Mouse (Mus musculus) liver, adult 2 months (tissue): ENCODE measurements at regions not wholly inside any gene's neighbourhood (a gene's known extent, or its start where the extent isn't known, plus 50 kb on each side); places are given as distances from the start of the nearest gene placed in this dataset.

Source experiments
- DNase-seq: peaks from one replicate; pipeline ENCODE4 v3.0.0-alpha.2; 2011; ENCODE audit warnings: low read depth, low spot score; ENCODE audit errors: extremely low read depth
- H3K27ac ChIP-seq: fragments of 200-500 bp; replicated peaks from 2 replicates; pipeline ENCODE4 v1.5.1; 2012; ENCODE audit warnings: low read depth, mild to moderate bottlenecking, control low read depth, inconsistent platforms, low read length; ENCODE audit not compliant: insufficient read depth
- H3K27me3 ChIP-seq: fragments of 200-500 bp; 2 replicates; pipeline ENCODE4 v1.6.1; 2012; ENCODE audit warnings: mild to moderate bottlenecking, moderate library complexity, low read length, inconsistent platforms; ENCODE audit not compliant: control insufficient read depth, insufficient read depth
- H3K36me3 ChIP-seq: fragments of 200-500 bp; 2 replicates; pipeline ENCODE4 v1.6.1; 2012; ENCODE audit warnings: low read length, inconsistent platforms; ENCODE audit not compliant: control insufficient read depth, insufficient read depth
- H3K4me1 ChIP-seq: fragments of 200-500 bp; 2 replicates; pipeline ENCODE4 v1.6.1; 2011; ENCODE audit warnings: low read length; ENCODE audit not compliant: control insufficient read depth, insufficient read depth
- H3K4me3 ChIP-seq: fragments of 200-500 bp; 2 replicates; pipeline ENCODE4 v1.5.1; 2011; ENCODE audit warnings: low read depth, mild to moderate bottlenecking, control low read depth, low read length, moderate library complexity; ENCODE audit not compliant: insufficient read depth
- H3K79me2 ChIP-seq: fragments of 200-500 bp; 2 replicates; pipeline ENCODE4 v1.6.1; 2012; ENCODE audit warnings: inconsistent platforms, mild to moderate bottlenecking, low read length, moderate library complexity; ENCODE audit not compliant: control insufficient read depth, insufficient read depth
- H3K9ac ChIP-seq: fragments of 200-500 bp; 2 replicates; pipeline ENCODE4 v1.6.1; 2012; ENCODE audit warnings: low read depth, mild to moderate bottlenecking, control low read depth, inconsistent platforms, low read length
- CTCF ChIP-seq: fragments of 200-500 bp; IDR thresholded peaks from 2 replicates; pipeline ENCODE4 v1.5.1; 2011; ENCODE audit warnings: low read depth, low read length, control low read depth
- POLR2A ChIP-seq: fragments of 200-500 bp; IDR thresholded peaks from 2 replicates; pipeline ENCODE4 v1.6.1; 2011; ENCODE audit warnings: low read length, control low read depth; ENCODE audit not compliant: insufficient read depth; ENCODE audit errors: extremely low read depth
- whole genome bisulfite sequencing: fragments of 180-500 bp; shearing (Covaris S2); methylation state at CpG from one replicate; pipeline ENCODE4 v1.1.7; 2018; 5-methylcytosine and 5-hydroxymethylcytosine counted together

DNA sequence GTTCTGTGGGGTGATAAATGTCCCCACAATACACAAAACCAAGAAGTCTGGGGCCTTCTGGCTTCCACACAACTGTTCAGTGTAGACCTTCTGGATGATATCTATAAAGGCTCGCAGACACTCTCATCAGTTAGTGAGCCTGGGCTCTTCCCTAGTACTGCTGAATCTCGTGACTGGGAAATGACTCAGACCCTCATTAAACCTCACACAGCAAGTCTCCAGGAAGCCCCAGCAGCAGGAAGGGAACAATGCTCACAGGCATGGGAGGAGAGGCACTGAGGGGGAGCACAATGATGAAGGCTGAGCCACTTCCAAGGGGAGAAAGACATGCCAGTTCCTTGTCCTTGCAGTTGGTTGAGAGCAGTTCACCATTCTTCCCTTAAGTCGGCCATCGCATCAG, 66.5 kb upstream of the Btg1 start:
- Histone ChIP-seq H3K27me3 (no peaks in the 10 kb centered on the region), H3K36me3 (no peaks in the 10 kb centered on the region), H3K4me1 (peaks cover 3% of the 10 kb centered on the region; the same call in 1 of the 2 replicates), H3K79me2 (no peaks in the 10 kb centered on the region), H3K9ac (no peak overlapping the region), H3K27ac (no peak overlapping the region), H3K4me3 (no peak overlapping the region)
- 82% methylated on average over 4 of the region's 4 CpGs for WGBS
- TF ChIP-seq CTCF (no peak), POLR2A (no peak)
- no peak for DNase-seq

DNA sequence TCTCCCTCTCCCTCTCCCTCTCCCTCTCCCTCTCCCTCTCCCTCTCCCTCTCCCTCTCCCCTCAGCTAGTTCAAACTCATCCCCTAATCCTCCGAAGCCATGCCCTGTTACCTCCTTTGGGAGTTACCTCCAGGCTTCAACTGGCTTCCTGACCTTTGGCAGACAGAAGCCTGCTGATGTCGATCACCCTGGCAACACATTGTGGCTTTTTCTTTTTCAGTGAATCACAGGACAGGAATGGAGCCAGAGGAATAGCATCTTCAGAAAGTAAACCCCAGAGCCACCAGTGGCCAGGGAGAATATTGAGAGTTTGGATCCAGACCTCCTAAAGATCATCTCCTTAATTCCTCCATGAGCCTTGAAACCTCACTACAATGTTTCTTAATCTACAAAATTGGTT, 59.5 kb upstream of the Btg1 start:
- TF ChIP-seq POLR2A = no peak
- TF ChIP-seq CTCF = no peak
- no peak for DNase-seq
- WGBS = 23% methylated on average over 2 of the region's 2 CpGs
- H3K4me3 ChIP-seq = no peak overlapping the region
- no peak overlapping the region for H3K9ac ChIP-seq
- no peak overlapping the region for H3K27ac ChIP-seq
- H3K36me3 ChIP-seq = no peaks in the 10 kb centered on the region
- peaks cover 3% of the 10 kb centered on the region; the same call in 1 of the 2 replicates for H3K4me1 ChIP-seq
- no peaks in the 10 kb centered on the region for H3K79me2 ChIP-seq
- no peaks in the 10 kb centered on the region for H3K27me3 ChIP-seq

DNA sequence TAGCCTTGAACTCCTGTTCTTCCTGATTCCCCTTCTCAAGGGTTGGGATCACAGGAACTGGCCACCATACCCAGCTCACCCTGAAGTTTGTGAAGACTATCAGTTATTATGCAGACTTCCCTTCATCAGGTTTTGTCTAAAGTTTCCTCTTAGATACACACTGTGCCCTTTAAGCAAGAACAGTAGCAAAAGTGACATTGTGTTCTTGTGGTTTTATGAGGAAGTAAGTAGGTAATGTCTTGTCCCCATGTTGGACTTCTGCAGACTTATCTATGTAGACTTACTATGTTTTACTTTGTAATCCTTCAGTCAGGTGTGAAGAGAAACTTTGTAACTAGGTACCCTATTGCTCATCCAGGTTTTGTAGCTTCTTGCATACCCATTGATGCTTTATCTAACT, 51.5 kb upstream of the Btg1 start:
- Histone ChIP-seq H3K27ac (no peak overlapping the region), H3K4me1 (no peaks in the 10 kb centered on the region), H3K27me3 (no peaks in the 10 kb centered on the region), H3K4me3 (no peak overlapping the region), H3K79me2 (no peaks in the 10 kb centered on the region), H3K9ac (no peak overlapping the region), H3K36me3 (no peaks in the 10 kb centered on the region)
- DNase-seq = no peak
- TF ChIP-seq CTCF (no peak), POLR2A (no peak)
